Mouse (Mus musculus): Measurements from ENCODE around the gene Ppp1r15a. TPM values are rescaled to one million over a fixed set of nuclear protein-coding genes. Genes with fewer than 3 reads are reported as not detected.

Gene Ppp1r15a
- polyA plus RNA-seq, 1 experiment from 2014 or later = 27.1 TPM

Other genes with a start within 250 kb of the Ppp1r15a start
- not detected in 2 replicates for gene Slc6a21, start 248.8 kb downstream of the Ppp1r15a start, polyA plus RNA-seq (2015; fragmentation: Nextera tagmentation; extraction: Ambion mirVana)
- gene Trpm4, start 192.5 kb downstream of the Ppp1r15a start, polyA plus RNA-seq (2015; fragmentation: Nextera tagmentation; extraction: Ambion mirVana) = 12.4 and 18.0 TPM in 2 replicates
- gene Hrc, start 191.0 kb downstream of the Ppp1r15a start, polyA plus RNA-seq (2015; fragmentation: Nextera tagmentation; extraction: Ambion mirVana) = 26.6 and 28.7 TPM in 2 replicates
- 1.5 TPM in 2 replicates for gene Ppfia3, start 159.2 kb downstream of the Ppp1r15a start, polyA plus RNA-seq (2015; fragmentation: Nextera tagmentation; extraction: Ambion mirVana)
- gene Lin7b, start 155.7 kb downstream of the Ppp1r15a start, polyA plus RNA-seq (2015; fragmentation: Nextera tagmentation; extraction: Ambion mirVana) = 0.81 and 0.91 TPM in 2 replicates
- gene Snrnp70, start 130.5 kb downstream of the Ppp1r15a start, polyA plus RNA-seq (2015; fragmentation: Nextera tagmentation; extraction: Ambion mirVana) = 145 and 161 TPM in 2 replicates
- 0.25 and 0.27 TPM in 2 replicates for gene Kcna7, start 120.6 kb downstream of the Ppp1r15a start, polyA plus RNA-seq (2015; fragmentation: Nextera tagmentation; extraction: Ambion mirVana)
- 0.91 and 1.1 TPM in 2 replicates for gene Ntf5, start 112.6 kb downstream of the Ppp1r15a start, polyA plus RNA-seq (2015; fragmentation: Nextera tagmentation; extraction: Ambion mirVana)
- gene Lhb, start 105.4 kb downstream of the Ppp1r15a start, polyA plus RNA-seq (2015; fragmentation: Nextera tagmentation; extraction: Ambion mirVana) = 0.46 and 0.51 TPM in 2 replicates
- 136 and 141 TPM in 2 replicates for gene Gys1, start 91.4 kb downstream of the Ppp1r15a start, polyA plus RNA-seq (2015; fragmentation: Nextera tagmentation; extraction: Ambion mirVana)
- gene Ruvbl2, start 88.2 kb downstream of the Ppp1r15a start, polyA plus RNA-seq (2015; fragmentation: Nextera tagmentation; extraction: Ambion mirVana) = 85.1 and 88.3 TPM in 2 replicates
- 3,045 and 3,399 TPM in 2 replicates for gene Ftl1, start 66.4 kb downstream of the Ppp1r15a start, polyA plus RNA-seq (2015; fragmentation: Nextera tagmentation; extraction: Ambion mirVana)
- 104 and 107 TPM in 2 replicates for gene Bax, start 59.4 kb downstream of the Ppp1r15a start, polyA plus RNA-seq (2015; fragmentation: Nextera tagmentation; extraction: Ambion mirVana)
- 0.35 and 0.71 TPM in 2 replicates for gene Tulp2, start 44.4 kb downstream of the Ppp1r15a start, polyA plus RNA-seq (2015; fragmentation: Nextera tagmentation; extraction: Ambion mirVana)
- not detected in 2 replicates for gene Gm45808, start 39.5 kb downstream of the Ppp1r15a start, polyA plus RNA-seq (2015; fragmentation: Nextera tagmentation; extraction: Ambion mirVana)
- gene Dhdh, start 37.5 kb downstream of the Ppp1r15a start, polyA plus RNA-seq (2015; fragmentation: Nextera tagmentation; extraction: Ambion mirVana) = 3.4 TPM in 2 replicates
- gene Nucb1, start 15.9 kb downstream of the Ppp1r15a start, polyA plus RNA-seq (2015; fragmentation: Nextera tagmentation; extraction: Ambion mirVana) = 156 and 160 TPM in 2 replicates
- 1.3 and 1.8 TPM in 2 replicates for gene Plekha4, start 62 bp upstream of the Ppp1r15a start, polyA plus RNA-seq (2015; fragmentation: Nextera tagmentation; extraction: Ambion mirVana)
- 0.66 and 0.87 TPM in 2 replicates for gene Hsd17b14, start 28.6 kb upstream of the Ppp1r15a start, polyA plus RNA-seq (2015; fragmentation: Nextera tagmentation; extraction: Ambion mirVana)
- gene Bcat2, start 43.9 kb upstream of the Ppp1r15a start, polyA plus RNA-seq (2015; fragmentation: Nextera tagmentation; extraction: Ambion mirVana) = 97.7 and 102 TPM in 2 replicates
- 1.5 and 1.7 TPM in 2 replicates for gene Fgf21, start 89.2 kb upstream of the Ppp1r15a start, polyA plus RNA-seq (2015; fragmentation: Nextera tagmentation; extraction: Ambion mirVana)
- gene Fut1, start 91.0 kb upstream of the Ppp1r15a start, polyA plus RNA-seq (2015; fragmentation: Nextera tagmentation; extraction: Ambion mirVana) = 0.15 and 0.83 TPM in 2 replicates
- gene Izumo1, start 95.5 kb upstream of the Ppp1r15a start, polyA plus RNA-seq (2015; fragmentation: Nextera tagmentation; extraction: Ambion mirVana) = 0.21 and 0.26 TPM in 2 replicates
- 15.4 and 16.3 TPM in 2 replicates for gene Rasip1, start 101.2 kb upstream of the Ppp1r15a start, polyA plus RNA-seq (2015; fragmentation: Nextera tagmentation; extraction: Ambion mirVana)
- gene Mamstr, start 113.7 kb upstream of the Ppp1r15a start, polyA plus RNA-seq (2015; fragmentation: Nextera tagmentation; extraction: Ambion mirVana) = 7.6 and 9.0 TPM in 2 replicates
- gene Fut2, start 140.1 kb upstream of the Ppp1r15a start, polyA plus RNA-seq (2015; fragmentation: Nextera tagmentation; extraction: Ambion mirVana) = 1.5 and 1.6 TPM in 2 replicates
- gene Ntn5, start 157.8 kb upstream of the Ppp1r15a start, polyA plus RNA-seq (2015; fragmentation: Nextera tagmentation; extraction: Ambion mirVana) = 0.22 and 0.36 TPM in 2 replicates
- 0.33 and 0.65 TPM in 2 replicates for gene Sec1, start 168.1 kb upstream of the Ppp1r15a start, polyA plus RNA-seq (2015; fragmentation: Nextera tagmentation; extraction: Ambion mirVana)
- gene Car11, start 173.6 kb upstream of the Ppp1r15a start, polyA plus RNA-seq (2015; fragmentation: Nextera tagmentation; extraction: Ambion mirVana) = 4.2 and 5.1 TPM in 2 replicates
- gene Dbp, start 178.8 kb upstream of the Ppp1r15a start, polyA plus RNA-seq (2015; fragmentation: Nextera tagmentation; extraction: Ambion mirVana) = 3.0 and 3.6 TPM in 2 replicates
- gene Rpl18, start 189.2 kb upstream of the Ppp1r15a start, polyA plus RNA-seq (2015; fragmentation: Nextera tagmentation; extraction: Ambion mirVana) = 520 and 591 TPM in 2 replicates
- 18.9 and 19.1 TPM in 2 replicates for gene Sphk2, start 191.7 kb upstream of the Ppp1r15a start, polyA plus RNA-seq (2015; fragmentation: Nextera tagmentation; extraction: Ambion mirVana)
- gene Fam83e, start 194.9 kb upstream of the Ppp1r15a start, polyA plus RNA-seq (2015; fragmentation: Nextera tagmentation; extraction: Ambion mirVana) = 0.39 and 0.84 TPM in 2 replicates
- not detected in 2 replicates for gene Spaca4, start 199.5 kb upstream of the Ppp1r15a start, polyA plus RNA-seq (2015; fragmentation: Nextera tagmentation; extraction: Ambion mirVana)